Comparison of ENCODE assay signal across 9 mouse cellular contexts in the genomic region with DNA sequence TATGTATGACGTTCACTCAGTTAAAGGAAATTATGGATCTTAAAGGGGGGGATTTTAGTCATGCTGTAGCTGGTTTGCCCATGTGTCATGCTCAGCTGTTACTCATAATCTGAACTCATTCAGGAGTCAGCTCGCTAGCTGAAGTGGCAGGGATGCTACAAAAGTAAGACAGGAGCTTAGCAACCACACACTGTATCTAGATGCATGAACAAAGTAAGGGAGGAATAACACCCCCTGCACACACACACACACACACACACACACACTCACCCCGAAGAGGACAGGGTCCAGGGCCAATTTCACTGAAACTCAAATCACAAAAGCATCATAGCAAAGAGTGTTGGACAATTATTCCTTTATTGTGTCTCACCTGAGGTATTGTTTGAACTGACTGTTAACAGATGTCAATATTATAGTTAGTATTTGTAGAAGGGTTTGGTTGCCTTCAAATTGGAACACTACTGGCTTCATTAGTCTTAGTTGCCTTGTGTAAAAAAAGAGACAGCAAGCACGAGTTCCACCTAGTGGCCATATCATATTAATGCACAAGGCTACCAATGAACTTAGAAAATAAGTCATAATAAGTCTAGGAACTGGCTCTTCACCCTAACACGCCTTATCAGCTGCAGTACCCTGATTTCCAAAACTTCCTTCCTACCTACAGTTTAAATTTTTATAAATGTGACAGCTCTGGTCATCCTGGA. TPM values are rescaled to one million over a fixed set of nuclear protein-coding genes. Genes with fewer than 3 reads are reported as not detected.
DNase-seq lines count a peak whose midpoint lies in the region; ATAC-seq and TF ChIP-seq lines count a peak whose summit lies in the region.
"Had no signal": no experiment of that assay in that cellular context is flagged by ENCODE, and none has a peak within 500 bp of the region (broad histone marks: within the 10 kb centered on the region; RNA-seq: fewer than 3 reads in every experiment).

No protein-coding gene starts in this region.

- ATAC-seq in liver, embryonic 12.5 days: no peak
- peak; percentile 45; the same call in 1 of the 2 replicates for ATAC-seq in hindbrain, postnatal 0 days

- H3K79me2 ChIP-seq in liver, adult 2 months (ENCODE audit: control insufficient read depth, insufficient read depth, low read length): no peaks in the 10 kb centered on the region

- peak; percentile 58 for TF ChIP-seq CTCF in liver, adult 2 months (IDR thresholded peaks at IDR 0.05; ENCODE audit: low read depth, low read length)
- TF ChIP-seq CTCF in hindbrain, postnatal 0 days (IDR thresholded peaks at IDR 0.05; ENCODE audit: low read depth): peak; percentile 80

- peak; percentile 7 for DNase-seq in adrenal gland, postnatal 14 days
- no peak for DNase-seq in adrenal gland, postnatal 4 days (ENCODE audit: low spot score in 2 of 2)
- DNase-seq in liver, adult 2 months (ENCODE audit: extremely low read depth, low read depth, low spot score): peak; percentile 47
- peak; percentile 42 for DNase-seq in cerebellum, adult 9-10 months
- DNase-seq in hindbrain, postnatal 0 days (ENCODE audit: low spot score): peak; percentile 80
- DNase-seq in retina, postnatal 7 days (ENCODE audit: low read depth, low spot score): peak; percentile 24
- DNase-seq in gastrocnemius, adult 8-10 months (ENCODE audit: low spot score in 2 of 2): no peak

- no peak overlapping the region for H3K9ac ChIP-seq in liver, adult 2 months (ENCODE audit: low read depth, low read length)
- no peak overlapping the region for H3K9ac ChIP-seq in liver, embryonic 12.5 days
- H3K9ac ChIP-seq in hindbrain, postnatal 0 days (replicated peaks; ENCODE audit: low read length): no peak overlapping the region
- H3K9ac ChIP-seq: hindbrain, embryonic 15.5 days had no signal

- H3K27ac ChIP-seq in liver, adult 2 months (replicated peaks; ENCODE audit: insufficient read depth, low read depth, low read length): no peak overlapping the region
- no peak overlapping the region for H3K27ac ChIP-seq in liver, embryonic 12.5 days
- no peak overlapping the region for H3K27ac ChIP-seq in hindbrain, postnatal 0 days
- H3K27ac ChIP-seq: hindbrain, embryonic 15.5 days had no signal

- H3K9me3 ChIP-seq in liver, embryonic 12.5 days (replicated peaks): no peaks in the 10 kb centered on the region
- H3K9me3 ChIP-seq in hindbrain, postnatal 0 days (ENCODE audit: low read length): no peaks in the 10 kb centered on the region
- H3K9me3 ChIP-seq: hindbrain, embryonic 15.5 days had no signal

- no peak overlapping the region for H3K4me2 ChIP-seq in liver, embryonic 12.5 days
- no peak overlapping the region for H3K4me2 ChIP-seq in hindbrain, postnatal 0 days (ENCODE audit: low read depth, low read length)
- H3K4me2 ChIP-seq: hindbrain, embryonic 15.5 days had no signal

- H3K27me3 ChIP-seq in liver, adult 2 months (ENCODE audit: control insufficient read depth, insufficient read depth, low read length): no peaks in the 10 kb centered on the region
- no peaks in the 10 kb centered on the region for H3K27me3 ChIP-seq in liver, embryonic 12.5 days (replicated peaks)
- H3K27me3 ChIP-seq in hindbrain, postnatal 0 days (ENCODE audit: insufficient read depth, low read length): no peaks in the 10 kb centered on the region
- H3K27me3 ChIP-seq: hindbrain, embryonic 15.5 days had no signal

- no peaks in the 10 kb centered on the region for H3K4me1 ChIP-seq in liver, adult 2 months (ENCODE audit: control insufficient read depth, insufficient read depth, low read length)
- no peaks in the 10 kb centered on the region for H3K4me1 ChIP-seq in liver, embryonic 12.5 days
- no peaks in the 10 kb centered on the region for H3K4me1 ChIP-seq in hindbrain, postnatal 0 days (ENCODE audit: insufficient read depth, low read length)
- H3K4me1 ChIP-seq: hindbrain, embryonic 15.5 days had no signal

- 66% methylated on average over 5 of the region's 5 CpGs for WGBS in liver, adult 2 months
- WGBS in liver, embryonic 12.5 days (ENCODE audit: insufficient replicate concordance): 56% methylated on average over 5 of the region's 5 CpGs
- 65% methylated on average over 5 of the region's 5 CpGs for WGBS in hindbrain, postnatal 0 days

- no peak for TF ChIP-seq POLR2A in liver, adult 2 months (IDR thresholded peaks at IDR 0.05; ENCODE audit: extremely low read depth, insufficient read depth, low read length)

- H3K4me3 ChIP-seq in liver, adult 2 months (ENCODE audit: insufficient read depth, low read depth, low read length): no peak overlapping the region
- H3K4me3 ChIP-seq in liver, embryonic 12.5 days: no peak overlapping the region
- no peak overlapping the region for H3K4me3 ChIP-seq in hindbrain, postnatal 0 days (ENCODE audit: low read length)
- H3K4me3 ChIP-seq: hindbrain, embryonic 15.5 days had no signal

- H3K36me3 ChIP-seq in liver, adult 2 months (ENCODE audit: control insufficient read depth, insufficient read depth, low read length): no peaks in the 10 kb centered on the region
- no peaks in the 10 kb centered on the region for H3K36me3 ChIP-seq in liver, embryonic 12.5 days
- no peaks in the 10 kb centered on the region for H3K36me3 ChIP-seq in hindbrain, postnatal 0 days (ENCODE audit: insufficient read depth, low read length)
- H3K36me3 ChIP-seq: hindbrain, embryonic 15.5 days had no signal

RNA-seq across cellular contexts. Expression of gene Asns, which starts 32.5 kb away (rescaled TPM):
- 64.5 and 67.2 TPM in 2 replicates for total RNA-seq in adrenal gland, postnatal 14 days (2021)
- total RNA-seq in adrenal gland, postnatal 4 days (2021): 10 to 100 TPM; 29.9 to 34.2 TPM
- 1.0 and 4.7 TPM in 2 replicates for total RNA-seq in liver, adult 2 months (2014; rRNA removed)
- 1.5 and 2.3 TPM in 2 replicates for polyA plus RNA-seq in liver, adult 2 months (2012; rRNA removed)
- 428 and 436 TPM in 2 replicates for polyA plus RNA-seq in liver, embryonic 12.5 days (2016; fragmentation: Nextera tagmentation; extraction: Ambion mirVana)
- total RNA-seq in hindbrain, postnatal 0 days (2014; rRNA removed): 81.9 and 82.1 TPM in 2 replicates
- 122 and 124 TPM in 2 replicates for polyA plus RNA-seq in hindbrain, postnatal 0 days (2015; fragmentation: Nextera tagmentation; extraction: Ambion mirVana)
- 1 to 10 TPM; 1.2 to 2.5 (median 2.0) TPM for total RNA-seq in gastrocnemius, adult 8-10 months (2022)

Comparison
In these comparisons a context has a peak if more than half of its experiments do, and no peak if none do; other contexts are left out.
1. DNase-seq: peak in adrenal gland, postnatal 14 days (single experiment), liver, adult 2 months (single experiment), cerebellum, adult 9-10 months (single experiment), hindbrain, postnatal 0 days (single experiment) and retina, postnatal 7 days (single experiment); none in adrenal gland, postnatal 4 days (0 of 2) and gastrocnemius, adult 8-10 months (0 of 2).